Mouse (Mus musculus): ENCODE measurements at regions not wholly inside any gene's neighbourhood (a gene's known extent, or its start where the extent isn't known, plus 50 kb on each side); places are given as distances from the start of the nearest gene placed in this dataset.
"Not testable (repeated sequence)": the region's sequence is repeated elsewhere in the genome, so short reads cannot be mapped to it uniquely, and the experiment has no call there.

DNA sequence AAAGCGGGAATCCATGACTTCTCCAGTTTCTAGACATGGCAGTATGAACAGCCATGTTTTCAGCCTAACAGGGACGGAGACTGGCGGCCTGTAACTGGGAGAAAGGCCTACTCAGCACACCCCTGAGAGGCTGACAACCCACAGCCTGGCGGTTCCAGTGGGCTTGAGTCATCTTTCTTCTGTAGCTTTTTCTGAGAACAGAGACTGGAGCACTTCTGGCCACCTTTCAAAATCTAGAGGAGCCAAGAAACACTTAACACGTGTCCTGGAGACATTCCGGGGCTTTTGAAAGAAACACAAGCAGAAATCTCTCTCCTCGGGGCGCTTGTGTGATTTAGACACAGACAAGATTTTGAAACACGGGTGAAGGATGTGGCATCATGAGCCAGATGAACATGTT is 250.1 kb downstream of the Prex1 start:
- no peak for TF ChIP-seq CTCF (IDR thresholded peaks at IDR 0.05; ENCODE audit: low read depth)
- Histone ChIP-seq H3K9me3 (ENCODE audit: low read length) (no peaks in the 10 kb centered on the region), H3K27me3 (ENCODE audit: insufficient read depth, low read length) (no peaks in the 10 kb centered on the region), H3K36me3 (ENCODE audit: insufficient read depth) (no peaks in the 10 kb centered on the region), H3K4me3 (ENCODE audit: low read depth, low read length) (no peak overlapping the region), H3K27ac (ENCODE audit: low read depth, low read length) (no peak overlapping the region), H3K9ac (no peak overlapping the region), H3K4me2 (ENCODE audit: low read depth) (no peak overlapping the region), H3K4me1 (ENCODE audit: insufficient read depth) (no peaks in the 10 kb centered on the region)
- ATAC-seq (peak; percentile 75), DNase-seq (peak; percentile 78)
- 54% methylated on average over 9 of the region's 9 CpGs for WGBS

DNA sequence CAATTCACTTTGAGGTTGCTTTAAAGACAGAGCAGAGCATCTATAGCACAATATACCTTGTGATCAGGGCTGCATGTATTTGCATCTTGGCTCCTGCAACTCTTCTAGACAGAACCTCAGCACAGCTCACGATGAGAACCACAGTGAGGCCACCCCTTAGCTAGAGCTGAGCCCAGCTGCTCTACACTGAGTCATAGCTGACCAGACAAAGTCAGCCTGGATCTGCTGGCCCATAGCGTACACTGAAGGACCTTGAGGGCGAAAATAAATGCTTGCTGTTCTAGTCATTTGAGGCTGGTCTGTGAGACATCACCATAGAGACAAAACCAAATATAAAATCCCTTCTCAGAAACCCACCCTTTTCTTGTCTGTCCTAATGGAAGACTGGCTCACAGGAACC is 251.7 kb downstream of the Prex1 start:
- no peaks in the 10 kb centered on the region for H3K27me3 ChIP-seq (ENCODE audit: insufficient read depth, low read length)
- WGBS: 95% methylated on average over 3 of the region's 3 CpGs
- no peaks in the 10 kb centered on the region for H3K36me3 ChIP-seq (ENCODE audit: insufficient read depth)
- H3K4me1 ChIP-seq (ENCODE audit: insufficient read depth): no peaks in the 10 kb centered on the region
- ATAC-seq: no peak
- DNase-seq: no peak
- H3K27ac ChIP-seq (ENCODE audit: low read depth, low read length): no peak overlapping the region
- no peak overlapping the region for H3K9ac ChIP-seq
- TF ChIP-seq CTCF (IDR thresholded peaks at IDR 0.05; ENCODE audit: low read depth): no peak
- no peak overlapping the region for H3K4me3 ChIP-seq (ENCODE audit: low read depth, low read length)
- H3K4me2 ChIP-seq (ENCODE audit: low read depth): no peak overlapping the region
- no peaks in the 10 kb centered on the region for H3K9me3 ChIP-seq (ENCODE audit: low read length)

- H3K27me3 ChIP-seq (ENCODE audit: insufficient read depth, low read length): no peaks in the 10 kb centered on the region
- no peak overlapping the region for H3K9ac ChIP-seq
- 94% methylated on average over 3 of the region's 3 CpGs for WGBS
- TF ChIP-seq CTCF (IDR thresholded peaks at IDR 0.05; ENCODE audit: low read depth): no peak
- no peak for DNase-seq
- no peak for ATAC-seq
- H3K4me3 ChIP-seq (ENCODE audit: low read depth, low read length): no peak overlapping the region
- no peaks in the 10 kb centered on the region for H3K9me3 ChIP-seq (ENCODE audit: low read length)
- no peaks in the 10 kb centered on the region for H3K4me1 ChIP-seq (ENCODE audit: insufficient read depth)
- no peak overlapping the region for H3K27ac ChIP-seq (ENCODE audit: low read depth, low read length)
- no peaks in the 10 kb centered on the region for H3K36me3 ChIP-seq (ENCODE audit: insufficient read depth)
- H3K4me2 ChIP-seq (ENCODE audit: low read depth): no peak overlapping the region
Measured at GRCm38 (mm10) chr2:166461103-166461502, 252.5 kb downstream of the Prex1 start.

GRCm38 (mm10) chr2:166459955-166460354 is 253.7 kb downstream of the Prex1 start:
- no peak for DNase-seq
- H3K9ac ChIP-seq: no peak overlapping the region
- no peak overlapping the region for H3K27ac ChIP-seq (ENCODE audit: low read depth, low read length)
- H3K4me3 ChIP-seq (ENCODE audit: low read depth, low read length): no peak overlapping the region
- no peak for TF ChIP-seq CTCF (IDR thresholded peaks at IDR 0.05; ENCODE audit: low read depth)
- H3K4me1 ChIP-seq (ENCODE audit: insufficient read depth): no peaks in the 10 kb centered on the region
- no peaks in the 10 kb centered on the region for H3K27me3 ChIP-seq (ENCODE audit: insufficient read depth, low read length)
- no peak overlapping the region for H3K4me2 ChIP-seq (ENCODE audit: low read depth)
- no peak for ATAC-seq
- 68% methylated on average over 9 of the region's 9 CpGs for WGBS
- H3K36me3 ChIP-seq (ENCODE audit: insufficient read depth): no peaks in the 10 kb centered on the region
- H3K9me3 ChIP-seq (ENCODE audit: low read length): no peaks in the 10 kb centered on the region

DNA sequence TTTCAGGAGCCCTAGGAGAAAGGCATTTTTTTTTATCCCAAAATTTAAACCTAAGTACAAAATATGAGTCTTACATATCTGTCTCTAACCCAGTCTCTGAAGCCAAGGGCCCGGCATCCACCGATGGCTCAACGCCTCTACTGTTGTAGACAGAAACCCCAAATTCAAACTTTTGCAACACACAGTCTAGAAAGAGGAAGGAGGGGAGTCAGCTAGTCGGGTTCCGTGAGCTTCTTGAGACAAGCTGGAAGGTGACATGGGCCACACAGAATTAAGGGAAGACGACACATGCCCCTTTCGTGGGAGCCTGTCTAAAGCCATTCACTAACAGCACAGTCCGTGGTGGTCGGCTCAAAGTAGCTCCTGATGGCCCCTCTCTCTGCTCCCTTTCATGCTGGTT is 254.7 kb downstream of the Prex1 start:
- no peaks in the 10 kb centered on the region for H3K27me3 ChIP-seq (ENCODE audit: insufficient read depth, low read length)
- H3K4me1 ChIP-seq (ENCODE audit: insufficient read depth): no peaks in the 10 kb centered on the region
- no peak overlapping the region for H3K4me3 ChIP-seq (ENCODE audit: low read depth, low read length)
- no peak overlapping the region for H3K4me2 ChIP-seq (ENCODE audit: low read depth)
- DNase-seq (no peak), ATAC-seq (no peak)
- no peaks in the 10 kb centered on the region for H3K9me3 ChIP-seq (ENCODE audit: low read length)
- TF ChIP-seq CTCF (IDR thresholded peaks at IDR 0.05; ENCODE audit: low read depth): no peak
- H3K27ac ChIP-seq (ENCODE audit: low read depth, low read length): no peak overlapping the region
- no peak overlapping the region for H3K9ac ChIP-seq
- WGBS: 89% methylated on average over 9 of the region's 9 CpGs
- H3K36me3 ChIP-seq (ENCODE audit: insufficient read depth): no peaks in the 10 kb centered on the region

DNA sequence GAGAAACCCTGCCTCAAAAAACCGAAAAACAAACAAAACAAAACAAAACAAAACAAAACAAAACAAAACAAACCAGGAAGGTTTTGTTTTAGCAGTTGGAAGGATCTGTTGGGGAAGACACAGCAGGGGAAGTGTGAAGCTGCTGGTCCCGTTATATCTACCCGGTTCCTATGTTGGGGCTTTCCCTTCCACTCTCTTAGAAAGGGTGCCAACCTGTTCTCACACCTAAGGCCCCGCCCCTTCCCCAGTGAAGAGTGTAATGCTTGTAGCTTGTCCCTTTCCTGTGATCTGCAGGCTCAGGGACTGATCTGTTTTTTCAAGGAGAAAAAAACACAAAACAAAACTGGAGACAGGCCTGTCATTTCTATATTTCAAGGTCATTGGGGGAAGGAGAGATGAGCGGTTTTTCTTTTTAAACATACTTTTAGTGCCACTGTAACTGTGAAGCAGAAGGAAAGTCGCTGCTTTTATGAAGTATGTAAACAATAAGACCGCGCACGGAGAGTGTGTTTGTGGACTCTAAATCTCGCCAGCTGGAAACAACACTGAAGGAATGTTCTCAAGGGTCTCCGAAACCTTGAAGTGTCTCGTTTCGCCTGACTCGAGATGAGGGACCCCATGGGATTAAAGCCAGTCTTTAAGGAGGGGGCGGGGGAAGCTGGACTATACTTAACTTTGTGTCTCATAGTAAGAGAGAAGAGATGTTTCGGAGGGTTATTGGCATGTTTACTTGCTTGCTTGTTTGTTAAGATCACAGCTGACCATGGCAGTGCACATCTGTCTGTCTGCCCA is 256.1 kb downstream of the Prex1 start:
- no peak for ATAC-seq
- Histone ChIP-seq H3K27ac (ENCODE audit: low read depth, low read length) (no peak overlapping the region), H3K4me1 (ENCODE audit: insufficient read depth) (no peaks in the 10 kb centered on the region), H3K4me3 (ENCODE audit: low read depth, low read length) (no peak overlapping the region), H3K36me3 (ENCODE audit: insufficient read depth) (no peaks in the 10 kb centered on the region), H3K27me3 (ENCODE audit: insufficient read depth, low read length) (no peaks in the 10 kb centered on the region), H3K4me2 (ENCODE audit: low read depth) (no peak overlapping the region), H3K9ac (no peak overlapping the region), H3K9me3 (ENCODE audit: low read length) (no peaks in the 10 kb centered on the region)
- TF ChIP-seq CTCF (IDR thresholded peaks at IDR 0.05; ENCODE audit: low read depth): no peak
- 69% methylated on average over 16 of the region's 16 CpGs for WGBS
- no peak for DNase-seq

GRCm38 (mm10) chr2:166454160-166454888 is 259.3 kb downstream of the Prex1 start:
- H3K4me3 ChIP-seq (ENCODE audit: low read depth, low read length); H3K4me1 ChIP-seq (ENCODE audit: insufficient read depth); H3K36me3 ChIP-seq (ENCODE audit: insufficient read depth); H3K4me2 ChIP-seq (ENCODE audit: low read depth); H3K27me3 ChIP-seq (ENCODE audit: insufficient read depth, low read length); H3K9me3 ChIP-seq (ENCODE audit: low read length); H3K27ac ChIP-seq (ENCODE audit: low read depth, low read length); H3K9ac ChIP-seq: not testable (repeated sequence)
- peak; percentile 51 for DNase-seq
- 42% methylated on average over 2 of the region's 7 CpGs for WGBS
- peak; percentile 78 for ATAC-seq

Data from forebrain, postnatal 0 days (tissue).